Mouse (Mus musculus): Measurements from ENCODE around the gene Adk.

- TF ChIP-seq CTCF (IDR thresholded peaks at IDR 0.05; ENCODE audit: control insufficient read depth, insufficient read depth, insufficient read length) (no peak), MYOG (IDR thresholded peaks at IDR 0.05; ENCODE audit: control insufficient read depth, extremely low read depth, insufficient read length) (no peak), USF1 (IDR thresholded peaks at IDR 0.05; ENCODE audit: low read depth) (no peak), MAX (IDR thresholded peaks at IDR 0.05) (peak; percentile 99)
Measured at GRCm38 (mm10) chr14:21052112-21052780, at the start of gene Adk, which contains the start of gene Ap3m1.
